Mouse (Mus musculus) heart, adult 2 months (tissue): ENCODE results near the gene Macrod1.

Experiments
- CTCF ChIP-seq: fragments of 200-600 bp; IDR thresholded peaks from 2 replicates; pipeline ENCODE4 v1.8.1; 2022; ENCODE audit warnings: antibody characterized with exemption, mild to moderate bottlenecking, moderate library complexity
- EP300 ChIP-seq: fragments of 200-500 bp; IDR thresholded peaks from 2 replicates; pipeline ENCODE4 v1.6.1; 2011; ENCODE audit warnings: low read depth, low read length, control low read depth; ENCODE audit not compliant: insufficient read depth
- POLR2A ChIP-seq: fragments of 200-500 bp; IDR thresholded peaks from 2 replicates; pipeline ENCODE4 v1.6.1; 2011; ENCODE audit warnings: mild to moderate bottlenecking, low read depth, low read length, control low read depth; ENCODE audit not compliant: insufficient read depth

DNA sequence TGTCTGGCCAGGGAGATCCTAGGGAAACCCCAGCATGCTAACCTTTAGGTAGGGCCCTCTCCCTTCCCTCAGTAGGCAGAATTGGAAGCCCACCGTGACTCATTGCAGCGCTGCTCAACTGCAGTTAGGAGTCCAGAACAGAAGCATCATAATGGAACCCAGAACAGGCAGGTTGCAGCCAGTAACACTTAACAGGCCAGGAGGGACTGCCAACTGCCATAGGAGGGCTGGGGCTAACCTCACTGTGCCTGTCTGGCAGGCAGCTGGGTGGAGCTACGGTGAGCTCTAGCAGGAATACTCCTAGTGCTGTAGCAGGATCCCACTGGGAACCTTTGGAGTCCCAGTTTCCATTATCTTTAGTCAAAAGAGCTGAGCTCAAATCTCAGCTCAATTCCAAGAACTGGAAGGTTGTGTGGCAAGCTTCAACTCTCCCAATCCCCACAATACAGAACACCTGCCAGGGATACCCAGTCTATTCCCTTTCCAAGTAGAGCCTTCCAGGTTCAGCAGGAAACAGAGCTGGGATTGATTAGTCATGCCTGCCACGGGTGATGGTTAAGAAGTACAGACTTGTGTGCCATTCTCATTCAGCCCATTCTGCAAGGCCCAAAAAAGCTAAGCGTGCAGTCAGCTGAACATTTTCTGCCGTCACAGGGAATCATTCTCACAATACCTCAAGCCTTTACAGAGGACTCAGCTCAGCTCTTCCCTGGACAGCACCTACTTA, 95.5 kb downstream of the Macrod1 start:
- TF ChIP-seq CTCF (no peak), EP300 (no peak), POLR2A (no peak)
